Mouse (Mus musculus): ENCODE results near the gene Eif1ax.

DNA sequence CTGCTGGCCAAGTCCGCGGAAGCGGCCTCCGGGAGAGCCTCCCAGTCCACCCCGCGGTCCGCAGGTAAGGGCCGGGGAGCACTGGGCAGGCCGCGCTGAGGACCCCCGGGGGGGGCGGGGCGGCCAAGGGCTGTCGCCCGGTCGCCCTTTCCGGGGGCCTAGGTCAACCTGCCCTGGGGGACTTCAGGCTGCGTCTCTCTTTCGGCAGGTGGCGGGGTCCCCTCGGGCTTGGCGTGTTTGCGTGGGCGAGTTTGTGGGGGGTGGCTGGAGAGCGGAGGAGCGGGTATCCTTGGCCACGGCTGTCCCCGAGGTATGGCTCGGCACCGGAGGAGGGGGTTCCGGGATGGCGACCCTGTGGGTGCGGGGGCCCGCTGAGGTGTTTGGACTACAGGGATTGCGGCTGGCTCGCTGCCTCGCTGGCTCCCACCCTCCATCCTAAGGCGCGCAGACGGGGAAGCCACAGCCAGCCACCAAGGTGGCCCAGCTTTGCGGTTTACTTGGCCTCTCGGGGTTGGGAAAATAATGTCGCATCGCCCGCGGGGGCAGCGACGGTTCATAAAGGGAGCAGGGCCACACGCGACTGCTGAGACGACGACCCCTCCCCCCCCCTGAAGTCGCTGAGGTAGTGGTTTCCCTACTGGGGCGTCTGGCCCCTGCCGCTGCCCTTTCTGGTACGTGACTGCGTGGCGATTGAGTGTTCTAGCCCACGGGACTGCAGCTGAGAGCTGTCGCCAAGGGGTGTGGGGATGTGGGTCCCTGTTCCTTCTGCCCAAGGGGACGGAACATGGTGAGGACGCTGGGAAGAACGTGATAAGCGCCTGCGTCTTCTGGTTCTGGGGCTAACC, 43.1 kb downstream of the Eif1ax start:
- no peak for TF ChIP-seq POLR2A (IDR thresholded peaks at IDR 0.05; ENCODE audit: borderline replicate concordance, control insufficient read depth, low read depth, low read length)
- no peak for TF ChIP-seq CTCF (IDR thresholded peaks at IDR 0.05; ENCODE audit: control insufficient read depth, insufficient read depth, low read length)

All from bone marrow, adult 2 months (tissue).